Mouse (Mus musculus) right cerebral cortex, postnatal 14 days (tissue): ENCODE results near the gene Ddx20.

Experiments
- DNase-seq: peaks from one replicate; pipeline ENCODE4 v3.0.0; 2022

Ddx20 gene

GRCm38 (mm10) chr3:105687324-105688060 is at the start of gene Ddx20:
Ddx20 (minus strand) TSS chr3:105687574.
- peak; percentile 93 for DNase-seq

- DNase-seq = no peak
These were observed 49.7 kb upstream of the Ddx20 start for GRCm38 (mm10) chr3:105737070-105737469.

GRCm38 (mm10) chr3:105736148-105736547 is 48.8 kb upstream of the Ddx20 start:
- no peak for DNase-seq

DNA sequence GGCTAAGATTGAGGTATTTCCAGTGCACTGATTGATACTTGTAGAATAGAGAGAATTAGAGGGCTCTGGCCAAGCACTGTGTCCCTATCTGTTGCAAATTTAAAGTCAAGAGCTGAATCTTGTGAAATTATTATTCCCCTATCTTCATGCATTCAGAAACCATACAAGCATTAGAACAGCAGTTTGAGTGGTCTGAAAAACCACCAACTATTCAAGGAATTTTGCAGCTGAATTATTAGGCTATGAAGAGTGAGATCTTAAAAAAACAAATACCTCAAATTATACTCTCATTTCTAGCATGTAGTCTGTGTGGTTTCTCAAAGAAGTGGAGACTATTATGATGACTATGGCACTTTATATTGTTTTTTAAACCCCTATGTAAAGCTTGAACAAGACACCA is 47.9 kb upstream of the Ddx20 start:
- no peak for DNase-seq

DNA sequence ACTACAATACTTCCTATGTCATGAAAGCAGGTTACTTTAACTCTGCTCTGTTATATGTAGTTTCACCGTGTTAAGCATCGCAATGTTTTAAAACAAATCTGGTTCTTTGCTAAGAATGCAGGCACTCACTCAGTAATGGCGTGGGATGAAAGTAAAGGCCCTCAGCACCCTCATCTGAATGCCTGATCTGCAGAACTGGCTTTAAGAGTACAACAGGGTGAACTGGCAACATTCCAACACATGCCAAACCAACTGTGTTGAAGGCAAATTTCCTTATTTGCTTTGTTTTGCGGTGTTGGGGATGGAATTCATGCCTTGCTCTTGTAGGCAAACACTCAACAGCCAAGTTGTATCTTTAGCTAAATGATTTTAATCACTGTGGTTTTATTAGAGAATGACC is 46.2 kb upstream of the Ddx20 start:
- DNase-seq = no peak

GRCm38 (mm10) chr3:105732360-105732759 is 45.0 kb upstream of the Ddx20 start:
- DNase-seq = no peak

DNA sequence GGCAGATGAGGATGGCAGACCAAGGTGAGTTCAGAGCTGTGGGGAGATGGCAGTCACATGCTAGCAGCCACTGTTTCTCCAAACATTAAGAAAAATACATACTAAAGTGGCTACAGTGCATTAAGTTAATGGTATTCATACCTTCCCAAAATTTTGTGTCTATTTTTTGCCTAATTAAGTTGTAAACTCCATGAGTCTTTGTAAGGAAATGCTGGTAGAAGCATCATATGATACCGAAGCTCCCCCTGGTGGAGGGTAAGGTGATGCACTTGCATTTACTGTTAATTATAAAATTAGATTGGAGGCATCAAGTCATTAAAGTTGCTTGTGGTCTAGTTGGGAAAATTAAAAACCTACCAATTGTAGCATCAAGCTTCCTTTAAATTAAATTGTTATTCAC is 38.7 kb upstream of the Ddx20 start:
- DNase-seq = peak; percentile 70

DNA sequence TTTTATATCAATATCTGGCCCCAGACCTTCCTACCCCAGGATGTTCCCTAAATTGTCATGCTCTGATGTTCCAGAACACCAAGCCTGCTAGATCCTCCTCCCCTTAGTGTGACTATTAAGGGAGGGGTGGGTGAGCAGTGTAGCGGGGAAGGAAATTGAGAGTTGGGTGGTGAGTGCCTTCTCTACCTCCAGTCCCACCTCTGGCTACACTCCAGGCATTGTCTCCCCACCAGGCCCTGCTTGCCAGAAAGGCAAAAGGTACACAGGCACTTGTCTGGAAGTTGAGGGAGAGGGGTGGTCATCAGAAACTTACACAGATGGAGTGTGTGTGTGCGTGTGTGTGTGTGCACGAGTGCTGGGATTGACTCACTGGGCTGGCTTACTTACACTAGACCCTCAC is 35.1 kb upstream of the Ddx20 start:
- no peak for DNase-seq

GRCm38 (mm10) chr3:105721681-105722201 is 34.4 kb upstream of the Ddx20 start:
- no peak for DNase-seq

DNA sequence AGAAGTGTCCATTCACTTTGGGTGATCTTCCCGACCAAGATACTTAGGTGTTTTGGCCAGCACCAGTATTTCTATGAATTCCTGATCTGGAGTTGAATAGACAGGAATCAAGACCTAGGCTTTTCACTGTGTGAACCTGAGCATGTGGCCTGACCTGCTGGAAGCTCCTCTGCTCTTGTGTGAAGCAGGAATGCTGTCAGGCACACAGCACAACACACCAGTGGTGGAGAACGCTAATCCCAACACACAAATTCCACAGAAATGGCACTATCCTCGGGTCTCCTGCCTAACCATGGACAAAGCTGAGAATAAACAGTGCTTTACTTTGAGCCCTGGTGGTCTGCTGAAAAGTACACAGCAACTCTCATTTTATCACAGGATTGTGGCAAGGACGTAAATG is 33.1 kb upstream of the Ddx20 start:
- DNase-seq = no peak

GRCm38 (mm10) chr3:105719979-105720378 is 32.6 kb upstream of the Ddx20 start:
- no peak for DNase-seq

DNA sequence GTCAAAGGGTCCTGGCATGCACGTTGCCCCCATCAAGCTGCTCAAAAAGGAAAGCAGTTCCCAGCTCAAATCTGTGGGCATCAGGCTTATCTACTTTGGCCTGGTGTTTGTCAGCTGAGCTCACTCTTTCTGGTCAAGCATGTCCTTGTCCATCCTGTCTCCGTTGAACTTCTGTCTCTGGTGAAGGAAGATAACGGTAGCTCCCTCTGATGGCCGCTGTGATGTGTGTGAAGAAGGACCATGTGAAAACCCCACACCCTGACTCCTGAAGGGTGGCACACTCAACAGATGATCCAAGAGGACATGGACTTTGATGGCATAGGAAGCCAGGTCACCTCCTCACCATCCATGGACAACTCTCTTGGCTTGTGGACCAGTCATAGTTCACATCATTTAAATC is 31.4 kb upstream of the Ddx20 start:
- no peak for DNase-seq

- DNase-seq = no peak
These were observed 30.6 kb upstream of the Ddx20 start for GRCm38 (mm10) chr3:105717856-105718555.

- DNase-seq = no peak
These were observed 29.1 kb upstream of the Ddx20 start for GRCm38 (mm10) chr3:105716353-105717000.

DNA sequence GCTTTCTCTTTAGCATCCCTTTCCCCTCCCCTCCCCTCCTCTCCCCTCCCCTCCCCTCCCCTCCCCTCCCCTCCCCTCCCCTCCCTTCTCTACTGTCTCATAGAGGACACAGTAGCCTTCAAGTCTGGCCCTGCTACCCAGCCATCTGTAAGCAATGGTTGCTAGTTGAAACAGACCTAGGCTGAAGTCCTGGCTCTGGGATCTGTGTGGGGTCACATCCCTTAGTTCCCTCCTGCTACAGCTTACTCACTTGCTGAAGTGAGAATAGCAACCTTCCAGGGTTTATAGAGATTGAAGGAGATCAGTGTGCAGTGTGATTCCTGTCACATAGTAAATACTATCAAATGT is 27.4 kb upstream of the Ddx20 start:
- DNase-seq = no peak

DNA sequence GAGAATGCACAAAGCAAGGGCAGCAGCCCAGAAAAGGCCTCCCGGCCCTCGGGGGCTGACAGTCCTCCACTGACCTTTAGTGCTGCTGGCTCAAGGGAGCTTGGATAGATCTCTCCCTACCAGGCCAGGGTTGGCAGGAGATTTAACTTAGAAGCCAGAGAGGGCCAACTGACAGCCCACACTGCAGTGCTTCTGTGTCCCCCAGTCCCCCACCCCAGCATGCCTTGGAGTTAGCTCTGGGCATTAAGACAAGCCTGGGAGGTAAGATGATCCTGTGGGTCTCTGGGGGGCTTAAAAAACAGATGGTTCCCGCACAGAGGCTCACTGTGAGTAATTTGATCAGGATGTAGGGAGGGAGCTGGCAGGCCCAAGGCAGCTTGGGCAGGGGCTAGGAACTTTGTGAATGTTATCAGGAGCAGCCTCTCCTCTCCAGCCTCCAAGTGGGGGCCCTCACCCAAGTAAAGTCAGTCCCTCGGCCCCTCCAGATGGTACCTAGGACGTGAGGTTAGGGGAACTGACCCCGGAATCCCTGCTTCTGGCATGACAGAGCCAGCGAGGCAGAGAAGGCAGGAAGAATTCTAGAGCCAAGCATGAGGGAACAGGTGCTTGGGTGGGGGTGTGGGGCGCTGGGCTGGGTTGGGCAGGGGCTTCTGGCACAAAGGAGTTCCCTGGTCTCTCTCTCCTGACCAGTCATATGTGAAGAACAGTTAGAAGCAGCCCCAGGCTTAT is 26.9 kb upstream of the Ddx20 start:
- no peak for DNase-seq

- no peak for DNase-seq
These were observed 25.5 kb upstream of the Ddx20 start for GRCm38 (mm10) chr3:105712827-105713226.

- no peak for DNase-seq
These were observed 24.4 kb upstream of the Ddx20 start for GRCm38 (mm10) chr3:105711741-105712140.

- DNase-seq = peak; percentile 58
These were observed 22.9 kb upstream of the Ddx20 start for GRCm38 (mm10) chr3:105710246-105710645.

DNA sequence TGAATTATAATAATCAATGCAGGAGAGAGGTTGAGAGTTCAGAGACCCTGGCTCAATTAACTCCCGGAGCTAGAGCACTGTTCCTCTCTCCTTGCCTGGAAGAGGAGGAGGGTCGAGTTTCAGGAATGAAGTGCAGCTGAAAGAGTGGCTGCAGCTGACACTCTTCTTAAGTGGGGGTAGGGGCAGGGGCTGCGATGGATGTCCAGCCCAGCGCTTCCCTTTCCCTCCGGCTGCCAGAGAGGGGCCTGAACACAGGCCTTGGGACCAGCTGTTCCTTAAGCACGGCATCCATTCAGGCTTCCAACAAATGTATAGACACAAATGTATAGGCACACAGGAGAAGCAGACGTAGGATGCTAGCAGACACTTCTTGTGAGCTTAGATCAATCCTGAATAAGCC is 20.2 kb upstream of the Ddx20 start:
- no peak for DNase-seq

DNA sequence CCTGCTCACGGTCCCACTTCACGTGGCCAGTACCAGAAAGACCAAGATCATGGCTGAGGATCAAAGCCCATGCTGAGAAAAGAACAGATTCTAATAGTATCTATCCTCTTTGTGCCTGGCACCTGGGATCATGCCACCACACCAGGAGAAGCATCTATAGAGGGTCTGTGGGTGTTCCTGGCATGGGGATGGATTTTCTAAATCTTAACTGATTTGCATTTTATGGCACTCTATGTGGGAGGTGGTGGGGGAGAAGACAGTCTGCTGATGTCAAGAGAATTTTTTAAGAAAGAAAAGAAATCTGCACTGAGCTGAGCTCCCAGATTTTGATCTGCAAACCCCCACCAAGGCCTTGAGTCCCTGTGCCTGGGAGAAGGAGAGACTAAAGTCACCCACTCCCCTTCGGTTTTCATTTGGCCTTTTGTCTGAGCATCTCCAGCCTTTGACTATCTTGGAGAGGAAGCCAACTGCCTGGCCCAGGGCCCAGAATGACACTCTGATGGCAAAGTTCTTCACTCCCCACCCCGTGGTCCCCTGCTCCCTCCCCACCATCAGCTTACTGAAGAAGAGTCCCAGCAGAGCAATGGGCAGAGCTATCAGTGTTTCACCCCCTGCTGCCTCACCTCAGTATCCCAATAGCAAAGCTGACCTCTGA is 19.1 kb upstream of the Ddx20 start:
- peak; percentile 37 for DNase-seq

DNA sequence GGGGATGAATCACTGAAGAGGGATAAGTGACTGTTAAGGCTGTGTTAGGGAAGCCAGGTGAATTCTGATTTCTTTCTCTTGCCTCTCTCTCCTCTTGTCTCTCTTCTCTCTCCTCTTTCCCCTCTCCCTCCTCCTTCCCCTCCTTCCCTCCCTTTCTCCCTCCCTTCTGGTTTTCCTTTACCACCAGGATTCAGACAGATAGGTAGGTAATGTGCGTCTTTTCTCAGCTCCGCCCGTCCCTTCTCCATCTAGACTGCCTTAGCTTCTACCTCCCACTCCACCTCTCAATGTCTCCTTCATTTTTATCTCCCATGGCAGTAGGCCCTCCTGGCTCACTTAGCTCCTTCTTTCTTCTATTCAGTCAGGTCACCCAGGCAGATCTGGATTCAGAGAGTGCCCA is 18.2 kb upstream of the Ddx20 start:
- no peak for DNase-seq

GRCm38 (mm10) chr3:105705061-105705549 is 17.7 kb upstream of the Ddx20 start:
- DNase-seq = peak; percentile 86
